Mouse (Mus musculus) gastrocnemius, postnatal 14 days (tissue): ENCODE measurements at regions not wholly inside any gene's neighbourhood (a gene's known extent, or its start where the extent isn't known, plus 50 kb on each side); places are given as distances from the start of the nearest gene placed in this dataset.

Source experiments
- DNase-seq: peaks from one replicate; pipeline ENCODE4 v3.0.0; 2021; ENCODE audit warnings: mixed read lengths
- intact Hi-C: fragments of 180-260 bp; cut with DNase I; formaldehyde crosslinking; loops from one replicate; pipeline ENCODE4 v1.15.1; 2025; ENCODE audit warnings: low total_unique reads

DNA sequence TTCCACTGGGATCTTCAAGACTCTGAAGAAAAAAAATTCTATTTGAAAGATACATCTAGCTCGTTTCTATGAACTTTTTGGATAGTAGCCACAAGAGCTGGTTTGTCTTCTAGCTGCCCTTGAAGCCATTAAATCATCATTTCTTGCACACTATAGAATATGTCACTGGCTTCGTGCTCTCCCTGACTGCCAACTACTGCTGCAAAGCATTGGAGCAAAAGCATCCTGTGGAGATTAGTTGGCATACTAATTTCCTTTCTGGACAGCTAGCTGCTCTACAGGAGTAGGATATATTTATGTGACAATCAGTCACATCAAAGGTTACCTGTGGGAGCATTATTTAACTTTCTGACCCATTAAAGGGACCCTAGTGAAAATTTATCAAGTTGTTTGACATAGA, 243.1 kb downstream of the Pdgfc start:
- intact Hi-C loops = no loop called here
- DNase-seq = no peak

DNA sequence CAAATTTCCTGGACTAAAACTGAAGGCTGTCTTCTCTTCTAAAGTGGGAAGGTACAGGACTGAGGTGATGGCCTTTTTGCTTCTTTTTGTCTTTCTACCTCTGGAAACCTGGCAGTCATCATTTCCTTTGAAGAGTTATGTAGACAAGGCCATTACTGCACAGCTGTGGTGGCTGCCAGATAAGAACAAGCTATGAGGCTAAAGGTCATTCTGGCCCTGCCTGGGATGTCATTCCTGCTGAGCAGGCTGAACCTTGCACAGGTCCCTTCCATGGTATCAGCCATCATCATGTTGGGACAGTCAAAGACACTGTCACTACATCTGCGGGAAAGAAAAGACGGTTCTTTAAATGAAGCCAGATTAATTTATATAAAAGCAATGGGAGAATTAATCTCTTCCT, 253.5 kb downstream of the Pdgfc start:
- no peak for DNase-seq
- intact Hi-C loops = no loop called here

DNA sequence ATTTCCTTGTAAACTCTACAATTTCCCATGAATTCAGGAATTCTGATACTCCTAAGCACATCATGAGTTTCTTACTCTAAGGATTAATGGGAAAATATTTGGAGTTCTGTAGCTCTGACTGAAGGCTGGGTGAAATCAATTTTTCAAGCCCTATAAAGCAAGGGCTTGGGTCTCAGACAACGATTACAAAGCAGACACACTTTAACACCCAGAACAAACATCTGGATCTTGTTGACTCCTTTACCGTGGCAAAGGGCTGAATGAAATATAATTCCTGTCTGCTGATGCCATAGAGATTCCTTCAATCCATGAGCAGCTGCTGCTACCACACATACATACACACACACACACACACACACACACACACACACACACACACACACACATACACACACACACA, 256.2 kb downstream of the Pdgfc start:
- no peak for DNase-seq
- intact Hi-C loops = no loop called here

DNA sequence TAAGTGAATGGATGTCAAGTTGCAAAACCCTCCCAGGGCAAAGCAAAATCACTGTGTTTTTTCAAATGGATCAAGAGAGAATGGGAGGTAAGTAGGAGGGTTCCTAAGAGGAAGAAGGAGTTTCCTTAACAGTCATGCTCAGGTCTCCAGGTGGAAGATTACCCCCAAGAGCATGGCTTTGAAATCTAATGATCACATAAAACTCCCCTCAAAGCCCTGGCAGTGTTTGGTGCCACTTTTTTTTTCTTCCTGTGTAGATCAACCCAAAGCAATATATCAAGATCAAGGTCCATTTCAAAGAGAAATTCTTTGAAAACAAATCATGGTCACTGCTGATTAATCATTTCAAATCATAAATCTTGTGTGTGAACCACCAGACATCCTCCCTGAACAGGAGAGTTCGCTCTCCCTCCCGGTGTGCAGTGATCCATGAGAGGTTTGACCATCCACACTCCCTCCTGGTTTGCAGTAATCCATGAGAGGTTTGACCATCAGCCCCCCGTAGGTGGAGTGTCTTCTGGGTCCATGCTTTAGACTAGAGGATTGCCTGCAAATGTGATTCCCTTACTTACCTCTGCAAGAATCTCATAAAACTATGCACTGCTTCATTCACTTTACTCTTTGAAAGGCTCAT, 257.1 kb downstream of the Pdgfc start:
- intact Hi-C loops = no loop called here
- no peak for DNase-seq

DNA sequence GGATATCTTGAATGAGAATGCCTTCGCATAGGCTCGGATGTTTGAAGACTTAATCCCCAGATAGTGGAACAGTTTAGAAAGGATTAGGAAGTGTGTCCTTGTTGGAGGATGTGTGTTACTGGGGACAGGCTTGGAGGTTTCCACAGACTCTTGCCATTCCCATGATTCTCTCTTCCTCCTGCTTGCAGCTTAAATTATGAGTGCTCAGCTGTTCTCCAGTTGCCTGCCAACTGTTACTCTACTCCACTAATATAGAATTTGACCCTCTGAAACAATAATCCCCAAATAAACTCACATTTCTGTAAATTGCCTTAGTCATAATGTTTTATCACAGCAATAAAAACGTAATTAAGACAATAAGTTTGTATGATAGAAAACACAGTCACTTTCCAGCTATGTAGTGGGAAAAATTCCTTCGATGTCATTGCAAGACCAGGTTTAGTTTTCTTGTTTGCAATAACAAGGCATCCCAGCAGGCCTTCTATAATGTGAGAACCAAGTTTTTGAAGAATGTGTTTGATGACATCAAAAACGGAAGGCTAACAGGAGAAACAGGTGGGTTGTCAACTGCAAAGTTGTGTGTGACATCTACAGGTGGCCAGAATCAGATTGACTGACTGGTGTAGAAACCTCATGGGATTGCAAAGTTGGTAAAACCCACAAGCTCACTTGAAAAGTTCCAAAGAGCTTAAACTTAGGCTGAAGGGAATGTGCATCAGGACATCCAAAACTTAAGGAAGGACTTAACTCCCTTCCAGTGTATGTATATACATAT, 268.0 kb downstream of the Pdgfc start:
- intact Hi-C loops = no loop called here
- DNase-seq = no peak

DNA sequence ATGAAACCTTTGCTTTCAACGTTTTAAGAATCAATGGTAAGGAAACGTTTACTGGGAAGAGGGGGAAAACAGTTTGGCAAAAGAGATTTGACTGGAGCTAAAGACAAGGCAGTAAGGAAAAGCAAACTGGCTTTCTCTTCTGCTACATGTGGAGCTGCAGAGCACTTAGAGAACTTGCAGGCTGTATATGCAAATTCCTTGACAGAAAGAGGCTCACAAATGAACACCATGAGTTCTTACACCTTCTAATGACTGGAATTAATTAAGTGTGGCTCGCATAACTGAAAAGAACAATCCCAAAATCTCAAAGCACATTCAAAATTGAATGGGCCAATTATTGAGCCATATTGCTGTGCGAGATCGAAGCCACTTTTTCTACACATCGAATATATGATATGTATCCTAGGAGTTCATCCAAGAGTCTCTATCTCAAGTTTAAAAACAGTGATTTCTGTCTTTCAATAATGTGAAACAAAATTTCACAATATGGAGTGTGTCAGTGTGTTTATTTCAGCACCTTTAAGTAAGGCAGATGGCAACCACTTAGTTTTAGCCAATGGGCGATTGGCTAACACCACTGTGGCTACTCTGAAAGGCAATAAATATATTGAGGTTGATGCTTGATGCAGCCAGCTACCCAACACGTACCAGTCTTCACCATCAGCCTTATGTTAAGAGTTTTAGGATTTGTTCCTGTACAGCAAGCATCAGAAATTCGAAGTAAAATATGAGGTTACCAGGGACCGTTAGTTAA, 269.4 kb downstream of the Pdgfc start:
- no peak for DNase-seq
- intact Hi-C loops = no loop called here

DNA sequence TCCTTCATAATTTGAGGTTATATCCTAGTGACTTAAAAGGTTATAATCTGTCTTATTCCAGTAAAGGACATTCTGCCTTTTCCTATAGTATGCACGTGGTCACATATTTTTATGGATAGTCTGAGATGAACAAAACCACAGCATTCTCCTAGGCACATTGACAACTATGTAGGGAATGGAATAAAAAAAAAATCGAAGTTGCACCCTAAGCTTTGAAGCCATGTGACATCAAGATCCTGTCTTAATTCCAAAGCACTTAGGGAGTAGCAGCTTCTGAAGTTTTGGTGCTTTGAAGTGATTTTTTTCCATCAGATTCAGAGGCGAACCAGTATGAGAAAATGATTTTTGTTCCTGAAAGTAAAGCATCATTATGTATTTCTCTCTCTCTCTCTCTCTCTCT, 290.6 kb downstream of the Pdgfc start:
- no peak for DNase-seq
- intact Hi-C loops = no loop called here

DNA sequence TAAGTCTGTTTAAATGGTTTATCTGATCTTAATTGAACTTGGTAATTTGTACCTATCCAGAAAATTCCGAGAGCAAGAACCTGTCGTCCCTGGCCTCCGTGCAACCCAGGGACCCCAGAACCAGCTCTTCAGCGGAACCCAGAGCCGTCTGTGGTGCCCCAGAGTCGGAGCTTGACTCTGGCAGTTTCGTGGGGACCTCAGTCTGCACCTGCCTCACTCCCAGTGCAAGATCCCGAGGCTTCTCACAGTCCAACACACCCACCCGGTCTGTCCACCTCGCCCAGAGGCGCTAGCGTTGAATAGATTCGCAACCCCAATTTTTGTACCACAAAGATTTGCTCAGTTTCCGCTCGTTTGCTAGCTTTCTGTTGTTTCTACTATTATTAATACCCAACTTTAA, 315.5 kb downstream of the Pdgfc start:
- DNase-seq = peak; percentile 2
- intact Hi-C loops = no loop called here

DNA sequence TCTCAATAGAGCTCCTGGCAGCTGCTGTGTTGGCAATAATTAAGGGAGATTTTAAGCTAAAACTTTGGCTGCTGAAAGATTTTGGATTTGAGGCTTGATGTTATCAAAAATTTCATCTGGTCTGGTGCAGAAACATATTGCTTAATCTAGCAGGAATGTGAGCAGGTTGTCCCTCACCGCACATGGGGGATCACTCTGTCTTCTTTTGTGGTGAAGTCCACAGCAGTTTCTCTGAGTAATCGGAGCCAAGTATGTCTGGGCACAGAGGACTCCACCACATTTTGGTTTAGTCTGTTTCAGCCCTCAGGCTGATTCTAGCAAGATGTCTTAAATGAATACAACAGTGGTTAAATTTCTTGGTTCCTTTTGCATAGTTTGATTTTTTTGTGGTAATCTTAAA, 331.7 kb downstream of the Pdgfc start:
- no peak for DNase-seq
- intact Hi-C loops = no loop called here

DNA sequence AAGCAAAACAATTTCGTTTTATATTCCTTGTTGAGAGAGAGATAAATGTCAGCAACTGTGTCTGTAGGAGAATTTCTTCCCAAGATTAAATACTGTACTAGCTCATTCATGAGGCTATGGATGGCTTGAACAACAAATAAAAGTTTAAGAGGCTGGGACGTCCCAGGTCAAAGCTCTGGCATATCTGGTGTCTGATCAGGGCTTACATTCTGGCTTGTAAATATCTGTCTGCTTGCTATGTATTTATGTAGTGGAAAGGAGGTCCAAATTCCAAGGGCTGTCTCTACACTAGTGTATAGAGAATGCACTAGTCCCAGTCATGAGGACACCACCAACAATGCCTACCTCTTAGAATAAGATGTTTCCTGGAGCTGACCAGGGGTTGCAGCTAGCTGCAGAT, 332.4 kb downstream of the Pdgfc start:
- intact Hi-C loops = no loop called here

DNA sequence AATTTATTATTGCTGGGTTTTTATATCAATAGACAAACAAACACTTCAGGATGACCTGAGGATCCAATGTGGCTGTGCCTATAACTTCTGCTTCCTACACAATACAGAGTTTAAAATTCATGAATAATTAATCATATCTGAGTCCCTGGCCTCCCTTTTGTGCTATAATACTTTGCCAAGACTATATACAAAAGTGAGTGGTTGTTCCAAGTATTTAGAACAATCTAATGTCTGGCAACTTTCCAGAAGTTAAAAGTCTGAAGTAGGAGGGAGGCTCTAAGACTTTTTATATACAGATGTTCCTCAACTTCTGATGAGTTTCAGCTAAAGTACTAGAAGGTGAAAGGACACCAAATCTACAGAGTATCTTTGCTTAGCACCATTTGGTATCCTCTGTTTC, 333.5 kb downstream of the Pdgfc start:
- DNase-seq = no peak

More for the DNA sequence above, 332.4 kb downstream of the Pdgfc start:
- no peak for DNase-seq

DNA sequence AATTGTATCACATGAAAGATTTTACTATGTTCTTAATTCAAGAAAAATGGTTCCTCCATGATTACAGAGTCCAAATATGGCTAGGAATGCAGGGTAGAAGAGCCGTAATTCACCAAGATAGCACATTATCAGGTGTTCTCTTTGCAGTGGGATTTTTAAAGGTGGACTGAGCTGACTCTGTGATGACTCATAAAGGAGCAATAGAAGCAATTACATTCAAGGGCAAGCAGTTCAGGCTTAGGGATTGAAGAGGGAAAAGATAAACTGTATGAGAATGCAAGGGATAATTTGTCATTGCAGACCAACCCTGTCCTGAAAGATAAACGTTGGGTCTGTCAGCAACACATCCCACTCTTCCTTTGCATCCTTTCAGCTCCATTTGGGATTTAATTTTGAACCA, 339.8 kb downstream of the Pdgfc start:
- no peak for DNase-seq

More for the DNA sequence above, 333.5 kb downstream of the Pdgfc start:
- intact Hi-C loops = no loop called here

DNA sequence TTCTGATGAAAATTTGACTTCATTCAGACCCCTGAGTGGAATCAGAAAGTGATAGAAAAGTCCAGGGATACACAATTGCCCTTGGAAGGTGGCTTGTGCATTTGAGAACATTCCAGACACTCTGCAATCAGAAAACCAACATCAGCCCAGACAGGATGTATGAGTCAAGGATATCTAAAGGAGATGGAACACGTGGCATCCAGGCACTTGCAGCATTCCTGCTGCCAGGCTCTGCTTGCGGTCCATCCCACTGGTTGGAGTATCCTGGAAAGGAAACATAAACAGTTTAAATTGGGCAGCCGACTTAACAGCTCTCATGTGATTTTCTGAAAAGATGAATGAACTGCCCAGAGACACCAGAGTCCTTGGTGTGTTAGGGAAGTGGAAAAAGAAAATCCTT, 341.2 kb downstream of the Pdgfc start:
- intact Hi-C loops = no loop called here
- DNase-seq = no peak

More for the DNA sequence above, 339.8 kb downstream of the Pdgfc start:
- intact Hi-C loops = no loop called here

DNA sequence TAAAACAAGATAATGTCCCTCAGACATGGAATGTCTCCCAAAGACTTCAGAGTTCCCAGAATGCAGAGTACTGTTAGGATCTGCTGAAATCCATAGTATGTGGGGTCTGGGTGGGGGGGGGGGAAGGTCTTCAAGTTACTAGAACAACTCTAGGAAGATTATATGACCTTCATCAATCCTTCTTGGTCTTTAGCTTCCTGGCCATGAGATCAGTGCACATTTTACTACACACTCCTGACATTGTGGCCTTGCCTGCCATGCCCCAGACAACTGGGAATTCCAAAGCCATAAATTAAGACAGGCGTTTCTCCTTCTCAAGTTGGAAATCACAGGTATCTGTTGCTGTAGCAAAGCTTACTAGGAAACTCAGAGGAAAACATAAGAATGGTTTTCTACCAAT, 343.1 kb downstream of the Pdgfc start:
- no peak for DNase-seq
- intact Hi-C loops = no loop called here

DNA sequence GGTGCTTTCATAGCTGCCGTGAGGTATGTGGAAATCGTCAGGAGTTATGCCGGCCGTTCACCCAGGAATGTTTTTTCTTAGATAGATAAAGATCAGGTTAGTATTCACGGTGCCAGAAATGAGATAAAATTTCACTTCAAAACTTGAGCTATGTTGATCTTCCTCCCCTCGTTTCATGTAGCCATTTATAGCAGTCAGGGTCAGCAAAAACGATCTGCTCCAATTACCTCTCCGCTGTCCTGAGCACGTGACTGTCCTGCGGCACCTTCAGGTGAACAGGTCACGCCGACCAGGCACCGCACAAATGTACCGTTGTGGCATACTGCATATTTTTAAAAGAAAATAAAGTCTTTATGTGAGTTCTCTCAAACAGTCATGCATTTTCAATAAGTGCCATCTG, 350.7 kb downstream of the Pdgfc start:
- DNase-seq = peak; percentile 4
- intact Hi-C loops = no loop called here

DNA sequence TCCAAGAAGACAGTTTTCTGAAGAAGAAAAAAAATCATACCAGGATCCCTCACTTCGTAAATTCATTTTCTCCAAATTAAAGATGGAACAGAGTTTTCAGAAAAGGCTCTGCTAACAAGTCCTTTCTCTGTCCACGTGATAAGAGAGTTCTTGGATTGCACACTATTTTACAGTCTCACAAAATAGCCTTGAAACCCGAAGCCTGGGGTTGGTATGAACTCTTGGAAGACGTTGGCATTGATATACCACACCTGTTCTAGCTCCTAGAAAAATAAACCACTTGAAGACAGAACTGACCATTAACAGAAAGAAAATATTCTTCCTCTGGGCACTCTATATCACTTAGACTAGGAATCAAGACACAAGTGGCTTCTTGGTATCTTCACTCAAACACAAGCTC, 351.4 kb downstream of the Pdgfc start:
- intact Hi-C loops = no loop called here
- no peak for DNase-seq

DNA sequence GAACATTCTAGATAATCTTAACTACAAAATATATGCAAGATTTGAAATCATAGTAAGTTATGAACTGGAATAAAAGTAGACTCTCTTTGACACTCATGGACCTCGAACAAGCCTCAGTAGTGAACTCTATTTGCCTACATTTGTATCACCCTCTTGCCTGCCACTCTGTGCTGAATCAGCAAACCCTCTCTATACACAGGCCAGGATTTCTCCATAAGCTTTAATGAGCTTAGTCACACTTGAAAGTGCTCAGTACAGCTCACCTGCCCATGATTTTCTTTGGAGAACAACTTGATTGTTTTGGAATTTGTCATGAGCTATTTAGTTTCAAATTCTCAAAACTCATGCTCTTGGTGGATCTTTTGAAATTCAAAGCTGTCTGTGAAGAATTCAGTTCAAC, 361.0 kb downstream of the Pdgfc start:
- intact Hi-C loops = no loop called here
- DNase-seq = no peak

DNA sequence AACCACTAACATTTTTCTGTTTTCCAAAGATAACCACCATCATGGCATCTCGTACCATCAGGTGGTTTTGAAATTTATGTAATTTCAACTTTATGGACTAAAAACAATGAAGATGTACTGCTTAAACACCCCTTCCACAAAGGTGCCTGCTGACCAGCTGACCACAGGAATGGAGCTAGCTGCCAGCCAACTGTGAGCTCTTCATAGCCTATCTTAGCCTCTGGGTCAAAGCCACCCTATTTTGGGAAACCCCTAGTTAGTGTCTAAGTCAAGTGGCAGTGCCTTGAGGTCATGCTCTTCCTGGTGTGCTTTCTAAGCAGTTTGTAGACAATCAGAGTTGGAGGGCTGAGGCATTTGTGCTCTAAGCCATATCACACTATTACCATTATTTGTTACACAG, 364.8 kb downstream of the Pdgfc start:
- no peak for DNase-seq

DNA sequence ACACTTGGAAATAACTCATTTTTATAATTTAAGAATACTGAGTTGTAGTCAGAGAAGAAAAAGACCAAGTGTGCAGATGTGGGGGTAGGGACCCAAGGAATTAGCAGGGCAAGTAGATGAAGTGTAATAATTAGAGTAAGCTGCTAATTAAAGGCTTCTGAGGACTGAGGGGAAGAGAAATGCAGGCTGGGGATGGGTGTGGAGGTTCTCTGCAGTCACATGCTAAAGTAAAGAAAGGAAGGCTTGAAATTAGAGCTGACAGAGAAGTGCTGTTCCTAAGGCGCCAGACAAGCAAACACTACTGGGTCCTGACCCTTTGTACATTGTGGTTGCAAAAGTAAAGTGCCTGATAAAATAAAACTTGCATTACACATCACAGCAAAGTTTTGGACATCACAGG, 372.7 kb downstream of the Pdgfc start:
- intact Hi-C loops = no loop called here
- DNase-seq = no peak

More for the DNA sequence above, 364.8 kb downstream of the Pdgfc start:
- intact Hi-C loops = no loop called here

DNA sequence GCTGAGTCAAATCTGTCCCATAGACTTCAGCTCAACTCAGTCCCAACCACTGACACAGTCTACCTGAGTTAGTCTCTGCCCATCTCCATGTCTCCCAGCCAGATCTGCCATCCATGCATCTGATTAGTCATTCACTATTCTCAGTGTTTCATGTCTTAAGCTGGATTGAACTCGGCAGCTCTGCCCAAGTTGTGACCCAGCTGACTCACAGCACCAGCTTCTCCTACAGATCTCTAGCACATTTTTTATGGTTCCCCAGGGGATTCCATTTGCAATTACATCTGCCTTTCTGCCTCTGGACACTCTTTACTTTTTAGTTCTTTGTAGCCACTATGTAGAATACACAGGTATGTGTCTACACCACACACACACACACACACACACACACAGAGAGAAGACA, 385.7 kb downstream of the Pdgfc start:
- no peak for DNase-seq
- intact Hi-C loops = no loop called here

DNA sequence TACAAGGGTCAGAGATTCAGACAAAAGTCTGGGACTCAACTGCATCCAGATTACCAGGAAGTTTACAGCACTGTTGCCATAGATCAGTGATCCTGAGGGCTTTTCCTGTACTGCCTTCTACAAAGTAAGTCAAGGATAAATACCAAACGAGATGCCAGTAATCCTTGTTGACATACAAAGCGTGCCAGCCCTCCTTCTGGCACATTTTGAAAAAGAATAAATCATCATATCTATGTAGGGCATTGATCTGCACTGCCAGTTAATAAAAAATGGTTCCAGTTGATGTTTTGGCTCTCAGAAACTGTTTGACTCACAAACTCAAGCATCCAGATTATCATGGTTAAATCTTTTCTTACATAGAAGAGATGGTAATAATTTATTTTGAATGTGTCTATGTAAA, 390.5 kb downstream of the Pdgfc start:
- intact Hi-C loops = no loop called here

More for the DNA sequence above, 390.5 kb downstream of the Pdgfc start:
- no peak for DNase-seq
